Mouse (Mus musculus) liver, embryonic 14.5 days (tissue): ENCODE results near the gene Ninl.
"Not testable (repeated sequence)": the region's sequence is repeated elsewhere in the genome, so short reads cannot be mapped to it uniquely, and the experiment has no call there.

Experiments
- CTCF ChIP-seq: IDR thresholded peaks from 2 replicates; pipeline ENCODE4 v1.5.1; 2016; ENCODE audit warnings: antibody characterized with exemption, low read depth, control low read depth
- EP300 ChIP-seq: IDR thresholded peaks from 2 replicates; pipeline ENCODE4 v1.6.1; 2016; ENCODE audit warnings: antibody characterized with exemption, low read depth

DNA sequence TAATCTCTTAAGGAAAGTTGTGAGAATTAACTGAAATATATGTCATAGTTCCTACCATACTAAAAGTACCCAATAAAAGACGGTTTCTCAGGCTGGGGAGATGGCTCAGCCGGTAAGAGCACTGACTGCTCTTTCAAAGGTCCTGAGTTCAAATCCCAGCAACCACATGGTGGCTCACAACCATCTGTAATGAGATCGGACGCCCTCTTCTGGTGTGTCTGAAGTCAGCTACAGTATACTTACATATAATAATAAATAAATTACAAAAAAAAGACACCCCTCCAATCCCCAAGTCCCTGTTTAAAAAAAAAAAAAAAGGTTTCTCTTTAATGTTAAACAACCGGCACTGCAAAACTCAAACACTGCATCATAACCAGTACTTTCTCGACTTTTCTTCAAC is 130.3 kb downstream of the Ninl start:
- not testable (repeated sequence) for TF ChIP-seq EP300, CTCF
